Mouse (Mus musculus) forebrain, embryonic 13.5 days (tissue): Measurements from ENCODE around the gene Gjc3. TPM values are rescaled to one million over a fixed set of nuclear protein-coding genes. Genes with fewer than 3 reads are reported as not detected.

Source experiments
- polyA plus RNA-seq: library from polyadenylated mRNA; unstranded; fragments of >200 nt; fragmentation: Nextera tagmentation; extraction: Ambion mirVana; gene quantifications from 2 replicates; pipeline ENCODE4 v1.2.1, GENCODE M21; 2015

Gene Gjc3
- polyA plus RNA-seq, 1 experiment from 2014 or later: 0.04 TPM

Other genes starting within 250 kb of the Gjc3 start
- 25.0 and 26.5 TPM in 2 replicates for gene Nyap1, start 221.5 kb downstream of the Gjc3 start, polyA plus RNA-seq
- gene Tsc22d4, start 217.4 kb downstream of the Gjc3 start, polyA plus RNA-seq: 64.3 and 71.0 TPM in 2 replicates
- gene Ppp1r35, start 184.2 kb downstream of the Gjc3 start, polyA plus RNA-seq: 38.3 and 45.0 TPM in 2 replicates
- gene Mepce, start 175.4 kb downstream of the Gjc3 start, polyA plus RNA-seq: 10.3 and 12.3 TPM in 2 replicates
- 12.7 and 15.4 TPM in 2 replicates for gene Zcwpw1, start 175.3 kb downstream of the Gjc3 start, polyA plus RNA-seq
- gene Pilra, start 126.8 kb downstream of the Gjc3 start, polyA plus RNA-seq: 0.43 and 1.3 TPM in 2 replicates
- not detected in 2 replicates for gene Pilrb1, start 105.0 kb downstream of the Gjc3 start, polyA plus RNA-seq
- gene Pilrb2, start 91.3 kb downstream of the Gjc3 start, polyA plus RNA-seq: not detected in 2 replicates
- gene Cyp3a13, start 41.5 kb downstream of the Gjc3 start, polyA plus RNA-seq: not detected in 2 replicates
- not detected in 2 replicates for gene Azgp1, start 18.4 kb upstream of the Gjc3 start, polyA plus RNA-seq
- gene Smok3a, start 58.2 kb upstream of the Gjc3 start, polyA plus RNA-seq: not detected in 2 replicates
- not detected in 2 replicates for gene Smok3b, start 58.3 kb upstream of the Gjc3 start, polyA plus RNA-seq
- gene Smok3c, start 90.1 kb upstream of the Gjc3 start, polyA plus RNA-seq: not detected in 2 replicates
- 24.7 and 27.5 TPM in 2 replicates for gene Zkscan1, start 122.0 kb upstream of the Gjc3 start, polyA plus RNA-seq
- gene Zscan21, start 153.8 kb upstream of the Gjc3 start, polyA plus RNA-seq: 111 and 123 TPM in 2 replicates
- gene Zfp113, start 192.6 kb upstream of the Gjc3 start, polyA plus RNA-seq: 46.1 and 49.5 TPM in 2 replicates
- 308 and 315 TPM in 2 replicates for gene Cops6, start 198.0 kb upstream of the Gjc3 start, polyA plus RNA-seq
- 29.2 and 29.7 TPM in 2 replicates for gene Ap4m1, start 208.9 kb upstream of the Gjc3 start, polyA plus RNA-seq
- 258 and 276 TPM in 2 replicates for gene Mcm7, start 209.3 kb upstream of the Gjc3 start, polyA plus RNA-seq
- 115 and 121 TPM in 2 replicates for gene Taf6, start 224.4 kb upstream of the Gjc3 start, polyA plus RNA-seq
- 48.1 and 48.2 TPM in 2 replicates for gene Cnpy4, start 224.4 kb upstream of the Gjc3 start, polyA plus RNA-seq
- gene Mblac1, start 231.2 kb upstream of the Gjc3 start, polyA plus RNA-seq: 10.8 and 12.2 TPM in 2 replicates